ENCODE assay signal across 15 mouse cellular contexts in genomic region chr17:12886620-12887019, GRCm38 (mm10). TPM values are rescaled to one million over a fixed set of nuclear protein-coding genes. Genes with fewer than 3 reads are reported as not detected.
DNase-seq lines count a peak whose midpoint lies in the region; ATAC-seq lines count a peak whose summit lies in the region.
"Had no signal": no experiment of that assay in that cellular context is flagged by ENCODE, and none has a peak within 500 bp of the region (broad histone marks: within the 10 kb centered on the region; RNA-seq: fewer than 3 reads in every experiment).

No protein-coding gene starts in this region.

- 40% methylated on average over 6 of the region's 6 CpGs for WGBS in midbrain, embryonic 11.5 days
- WGBS in midbrain, embryonic 15.5 days, result 43% methylated on average over 6 of the region's 6 CpGs
- WGBS in intestine, embryonic 15.5 days, result 43% methylated on average over 6 of the region's 6 CpGs

- no peaks in the 10 kb centered on the region for H3K36me3 ChIP-seq in midbrain, embryonic 11.5 days (ENCODE audit: control insufficient read depth, insufficient read depth, low read length)
- H3K36me3 ChIP-seq in midbrain, embryonic 15.5 days (replicated peaks), result no peaks in the 10 kb centered on the region
- no peaks in the 10 kb centered on the region for H3K36me3 ChIP-seq in intestine, embryonic 15.5 days

- ATAC-seq in midbrain, embryonic 11.5 days (ENCODE audit: low FRiP score), result no peak
- no peak for ATAC-seq in midbrain, embryonic 15.5 days (replicated peaks)
- peak; percentile 55; the same call in 1 of the 2 replicates for ATAC-seq in intestine, embryonic 15.5 days
- ATAC-seq: forebrain, postnatal 0 days had no signal

- H3K27ac ChIP-seq in midbrain, embryonic 11.5 days (ENCODE audit: low read depth, low read length), result no peak overlapping the region
- no peak overlapping the region for H3K27ac ChIP-seq in midbrain, embryonic 15.5 days
- no peak overlapping the region for H3K27ac ChIP-seq in intestine, embryonic 15.5 days
- H3K27ac ChIP-seq: liver, embryonic 14.5 days had no signal

- H3K4me1 ChIP-seq in midbrain, embryonic 11.5 days (ENCODE audit: control insufficient read depth, insufficient read depth, low read length), result no peaks in the 10 kb centered on the region
- no peaks in the 10 kb centered on the region for H3K4me1 ChIP-seq in midbrain, embryonic 15.5 days
- H3K4me1 ChIP-seq in intestine, embryonic 15.5 days (replicated peaks), result peaks cover 4% of the 10 kb centered on the region; the same call in 1 of the 2 replicates

- H3K9me3 ChIP-seq in midbrain, embryonic 11.5 days (ENCODE audit: control insufficient read depth, low read length), result no peaks in the 10 kb centered on the region
- H3K9me3 ChIP-seq in midbrain, embryonic 15.5 days, result no peaks in the 10 kb centered on the region
- H3K9me3 ChIP-seq in intestine, embryonic 15.5 days, result no peaks in the 10 kb centered on the region

- H3K9ac ChIP-seq in midbrain, embryonic 11.5 days (ENCODE audit: low read length), result no peak overlapping the region
- no peak overlapping the region for H3K9ac ChIP-seq in midbrain, embryonic 15.5 days
- H3K9ac ChIP-seq in intestine, embryonic 15.5 days, result no peak overlapping the region
- H3K9ac ChIP-seq: forebrain, postnatal 0 days; liver, embryonic 14.5 days had no signal

- no peaks in the 10 kb centered on the region for H3K27me3 ChIP-seq in midbrain, embryonic 11.5 days (ENCODE audit: control insufficient read depth, insufficient read depth, low read length)
- no peaks in the 10 kb centered on the region for H3K27me3 ChIP-seq in midbrain, embryonic 15.5 days (replicated peaks)
- H3K27me3 ChIP-seq in intestine, embryonic 15.5 days (replicated peaks), result no peaks in the 10 kb centered on the region

- no peak overlapping the region for H3K4me3 ChIP-seq in midbrain, embryonic 11.5 days (ENCODE audit: low read depth, low read length)
- no peak overlapping the region for H3K4me3 ChIP-seq in midbrain, embryonic 15.5 days
- H3K4me3 ChIP-seq in intestine, embryonic 15.5 days (replicated peaks), result no peak overlapping the region
- H3K4me3 ChIP-seq: myocyte had no signal

- H3K4me2 ChIP-seq in midbrain, embryonic 11.5 days, result no peak overlapping the region
- H3K4me2 ChIP-seq in midbrain, embryonic 15.5 days, result no peak overlapping the region
- no peak overlapping the region for H3K4me2 ChIP-seq in intestine, embryonic 15.5 days (replicated peaks)

- DNase-seq in adrenal gland, postnatal 10 days, result peak; percentile 27
- DNase-seq in adrenal gland, postnatal 4 days (ENCODE audit: low spot score in 2 of 2), result no peak
- peak; percentile 17 for DNase-seq in midbrain, embryonic 11.5 days (ENCODE audit: low spot score, missing footprints)
- DNase-seq in thymus, postnatal 36 days, result peak; percentile 23 to 41
- DNase-seq in adrenal gland, postnatal 14 days, result no peak
- no peak for DNase-seq in ovary, adult 18-20 months (ENCODE audit: low spot score)
- DNase-seq: cerebellum, adult 8-10 months; forebrain, postnatal 0 days had no signal

RNA-seq across cellular contexts. Expression of gene Mrgprh, which starts 10.8 kb away (rescaled TPM):
- under 1 TPM; 0.27 to 0.58 TPM for total RNA-seq in adrenal gland, postnatal 10 days (2021)
- total RNA-seq in adrenal gland, postnatal 4 days (2021), result under 1 TPM; 0.25 to 0.37 TPM
- polyA plus RNA-seq in midbrain, embryonic 11.5 days (2014; fragmentation: Nextera tagmentation; extraction: Ambion mirVana), result not detected in 2 replicates
- polyA plus RNA-seq in midbrain, embryonic 15.5 days (2015; fragmentation: Nextera tagmentation; extraction: Ambion mirVana), result not detected in 2 replicates
- polyA plus RNA-seq in intestine, embryonic 15.5 days (2015; fragmentation: Nextera tagmentation; extraction: Ambion mirVana), result not detected in 2 replicates
- total RNA-seq in adrenal gland, postnatal 14 days (2021), result 0.19 TPM in 2 replicates
- total RNA-seq: forebrain, postnatal 0 days; megakaryocyte, adult 5-6 weeks had no signal
- polyA plus RNA-seq: forebrain, postnatal 0 days; liver, embryonic 14.5 days; myocyte; small intestine, adult 2 months had no signal

RNA-seq across cellular contexts. Expression of gene Mas1, which starts 18.7 kb away (rescaled TPM):
- total RNA-seq in adrenal gland, postnatal 10 days (2021), result under 1 TPM in 1 of 2 experiments, not detected in 1; 0.60 TPM
- total RNA-seq in adrenal gland, postnatal 4 days (2021), result not detected
- polyA plus RNA-seq in midbrain, embryonic 11.5 days (2014; fragmentation: Nextera tagmentation; extraction: Ambion mirVana), result not detected in 2 replicates
- 0.13 TPM in 1 of 2 replicates, not detected in the other for polyA plus RNA-seq in midbrain, embryonic 15.5 days (2015; fragmentation: Nextera tagmentation; extraction: Ambion mirVana)
- polyA plus RNA-seq in intestine, embryonic 15.5 days (2015; fragmentation: Nextera tagmentation; extraction: Ambion mirVana), result 0.38 and 0.40 TPM in 2 replicates
- not detected in 2 replicates for total RNA-seq in adrenal gland, postnatal 14 days (2021)
- total RNA-seq: megakaryocyte, adult 5-6 weeks had no signal
- polyA plus RNA-seq: large intestine, adult 2 months; small intestine, adult 2 months had no signal

RNA-seq across cellular contexts. Expression of gene Pnldc1, which starts 23.4 kb away (rescaled TPM):
- 1 to 10 TPM; 2.2 to 2.8 TPM for total RNA-seq in adrenal gland, postnatal 10 days (2021)
- 1 to 10 TPM; 3.1 to 3.6 TPM for total RNA-seq in adrenal gland, postnatal 4 days (2021)
- 1.1 and 1.2 TPM in 2 replicates for polyA plus RNA-seq in midbrain, embryonic 11.5 days (2014; fragmentation: Nextera tagmentation; extraction: Ambion mirVana)
- polyA plus RNA-seq in midbrain, embryonic 15.5 days (2015; fragmentation: Nextera tagmentation; extraction: Ambion mirVana), result 1.6 and 2.2 TPM in 2 replicates
- 0.62 and 0.90 TPM in 2 replicates for polyA plus RNA-seq in intestine, embryonic 15.5 days (2015; fragmentation: Nextera tagmentation; extraction: Ambion mirVana)
- total RNA-seq in adrenal gland, postnatal 14 days (2021), result 2.6 and 4.6 TPM in 2 replicates

RNA-seq across cellular contexts. Expression of gene Tcp1, which starts 28.9 kb away (rescaled TPM):
- 100 to 1,000 TPM; 235 to 266 TPM for total RNA-seq in adrenal gland, postnatal 10 days (2021)
- total RNA-seq in adrenal gland, postnatal 4 days (2021), result 100 to 1,000 TPM; 256 to 260 TPM
- 542 and 583 TPM in 2 replicates for polyA plus RNA-seq in midbrain, embryonic 11.5 days (2014; fragmentation: Nextera tagmentation; extraction: Ambion mirVana)
- polyA plus RNA-seq in midbrain, embryonic 15.5 days (2015; fragmentation: Nextera tagmentation; extraction: Ambion mirVana), result 325 and 344 TPM in 2 replicates
- 369 and 437 TPM in 2 replicates for polyA plus RNA-seq in intestine, embryonic 15.5 days (2015; fragmentation: Nextera tagmentation; extraction: Ambion mirVana)
- total RNA-seq in adrenal gland, postnatal 14 days (2021), result 232 and 252 TPM in 2 replicates

RNA-seq across cellular contexts. Expression of gene Mrpl18, which starts 29.5 kb away (rescaled TPM):
- total RNA-seq in adrenal gland, postnatal 10 days (2021), result 100 to 1,000 TPM in 1 of 2 experiments, 10 to 100 TPM in 1; 87.0 to 122 TPM
- 10 to 100 TPM; 86.7 to 89.9 TPM for total RNA-seq in adrenal gland, postnatal 4 days (2021)
- 172 and 176 TPM in 2 replicates for polyA plus RNA-seq in midbrain, embryonic 11.5 days (2014; fragmentation: Nextera tagmentation; extraction: Ambion mirVana)
- polyA plus RNA-seq in midbrain, embryonic 15.5 days (2015; fragmentation: Nextera tagmentation; extraction: Ambion mirVana), result 113 and 129 TPM in 2 replicates
- 173 and 181 TPM in 2 replicates for polyA plus RNA-seq in intestine, embryonic 15.5 days (2015; fragmentation: Nextera tagmentation; extraction: Ambion mirVana)
- total RNA-seq in adrenal gland, postnatal 14 days (2021), result 84.1 and 86.9 TPM in 2 replicates

Comparison
In these comparisons a context has a peak if more than half of its experiments do, and no peak if none do; other contexts are left out.
1. DNase-seq: peak in adrenal gland, postnatal 10 days (single experiment), midbrain, embryonic 11.5 days (single experiment) and thymus, postnatal 36 days (2 of 2); none in adrenal gland, postnatal 4 days (0 of 2), adrenal gland, postnatal 14 days (single experiment) and ovary, adult 18-20 months (single experiment).